ENCODE assay signal across 11 mouse cellular contexts in genomic region chr5:117502611-117503010, GRCm38 (mm10).
DNase-seq lines count a peak whose midpoint lies in the region; ATAC-seq and TF ChIP-seq lines count a peak whose summit lies in the region.
"Had no signal": no experiment of that assay in that cellular context is flagged by ENCODE, and none has a peak within 500 bp of the region (broad histone marks: within the 10 kb centered on the region; RNA-seq: fewer than 3 reads in every experiment).

No protein-coding gene starts in this region.

- no peaks in the 10 kb centered on the region for H3K27me3 ChIP-seq in midbrain, embryonic 15.5 days (replicated peaks)
- no peaks in the 10 kb centered on the region for H3K27me3 ChIP-seq in hindbrain, embryonic 12.5 days
- H3K27me3 ChIP-seq: liver, embryonic 13.5 days had no signal

- H3K4me1 ChIP-seq in embryonic fibroblast, embryonic 13.5 days (ENCODE audit: control insufficient read depth, insufficient read depth, low read length): no peaks in the 10 kb centered on the region
- no peaks in the 10 kb centered on the region for H3K4me1 ChIP-seq in midbrain, embryonic 15.5 days
- H3K4me1 ChIP-seq in hindbrain, embryonic 12.5 days: no peaks in the 10 kb centered on the region
- H3K4me1 ChIP-seq: liver, embryonic 13.5 days had no signal

- no peak overlapping the region for H3K27ac ChIP-seq in layer of hippocampus, adult 2 months
- H3K27ac ChIP-seq in embryonic fibroblast, embryonic 13.5 days (ENCODE audit: insufficient read depth, low read length): no peak overlapping the region
- no peak overlapping the region for H3K27ac ChIP-seq in midbrain, embryonic 15.5 days
- no peak overlapping the region for H3K27ac ChIP-seq in hindbrain, embryonic 12.5 days
- H3K27ac ChIP-seq: liver, embryonic 13.5 days had no signal

- no peak overlapping the region for H3K9ac ChIP-seq in midbrain, embryonic 15.5 days
- H3K9ac ChIP-seq in hindbrain, embryonic 12.5 days: no peak overlapping the region
- H3K9ac ChIP-seq: liver, embryonic 13.5 days had no signal

- TF ChIP-seq POLR2A in embryonic fibroblast, embryonic 13.5 days (IDR thresholded peaks at IDR 0.05; ENCODE audit: low read depth, low read length): no peak

- no peaks in the 10 kb centered on the region for H3K36me3 ChIP-seq in midbrain, embryonic 15.5 days (replicated peaks)
- H3K36me3 ChIP-seq in hindbrain, embryonic 12.5 days: peaks cover 5% of the 10 kb centered on the region; the same call in 1 of the 2 replicates
- H3K36me3 ChIP-seq: liver, embryonic 13.5 days had no signal

- peak; percentile 46 for ATAC-seq in CD4-positive, CD25-positive, alpha-beta regulatory T cell, adult 4 months
- no peak for ATAC-seq in midbrain, embryonic 15.5 days (replicated peaks)
- no peak for ATAC-seq in hindbrain, embryonic 12.5 days (ENCODE audit: low FRiP score)

- no peaks in the 10 kb centered on the region for H3K9me3 ChIP-seq in midbrain, embryonic 15.5 days
- H3K9me3 ChIP-seq in hindbrain, embryonic 12.5 days (replicated peaks): no peaks in the 10 kb centered on the region
- H3K9me3 ChIP-seq: liver, embryonic 13.5 days had no signal

- peak; percentile 42 to 48 for DNase-seq in cerebellum, adult 18-20 months
- no peak for DNase-seq in cerebellum, adult 11-12 months
- peak in 1 of 2 experiments; percentile 39 for DNase-seq in layer of hippocampus, adult 2 months (ENCODE audit: low spot score in 2 of 2)
- no peak for DNase-seq in layer of hippocampus, adult 8-10 months (ENCODE audit: low spot score in 2 of 2)
- DNase-seq: liver, embryonic 13.5 days had no signal

- H3K4me3 ChIP-seq in layer of hippocampus, adult 2 months: no peak overlapping the region
- H3K4me3 ChIP-seq in embryonic fibroblast, embryonic 13.5 days (ENCODE audit: insufficient read depth, low read length): no peak overlapping the region
- H3K4me3 ChIP-seq in midbrain, embryonic 15.5 days: no peak overlapping the region
- H3K4me3 ChIP-seq in hindbrain, embryonic 12.5 days: no peak overlapping the region
- H3K4me3 ChIP-seq: erythroblast, embryonic 14.5 days; liver, embryonic 13.5 days; myocyte had no signal

- 82% methylated on average over 5 of the region's 5 CpGs for WGBS in midbrain, embryonic 15.5 days
- 85% methylated on average over 5 of the region's 5 CpGs for WGBS in hindbrain, embryonic 12.5 days

- TF ChIP-seq CTCF in layer of hippocampus, adult 2 months (conservative IDR thresholded peaks at IDR 0.05): peak; percentile 95
- TF ChIP-seq CTCF in embryonic fibroblast, embryonic 13.5 days (IDR thresholded peaks at IDR 0.05; ENCODE audit: borderline replicate concordance, insufficient read depth, low read length): peak; percentile 35; the same call in 1 of the 2 replicates

- H3K4me2 ChIP-seq in midbrain, embryonic 15.5 days: no peak overlapping the region
- no peak overlapping the region for H3K4me2 ChIP-seq in hindbrain, embryonic 12.5 days (replicated peaks)
- H3K4me2 ChIP-seq: liver, embryonic 13.5 days had no signal

Comparison
In these comparisons a context has a peak if more than half of its experiments do, and no peak if none do; other contexts are left out.
1. DNase-seq: peak in cerebellum, adult 18-20 months (2 of 2); none in cerebellum, adult 11-12 months (single experiment) and layer of hippocampus, adult 8-10 months (0 of 2).